Mouse (Mus musculus) embryonic facial prominence, embryonic 11.5 days (tissue): ENCODE measurements around the gene Lingo1. TPM values are rescaled to one million over a fixed set of nuclear protein-coding genes. Genes with fewer than 3 reads are reported as not detected.

Experiments
- ATAC-seq: fragments of 200-750 bp; cut with Nextera tagmentation; replicated peaks from 2 replicates; pipeline ENCODE4 v1.8.0; 2017; ENCODE audit warnings: low read depth; ENCODE audit not compliant: insufficient number of reproducible peaks, low FRiP score, low TSS enrichment
- DNase-seq: peaks from one replicate; pipeline ENCODE4 v3.0.0-alpha.2; 2015; ENCODE audit warnings: low spot score
- H3K27ac ChIP-seq: fragments of 300-500 bp; sonication (generic); replicated peaks from 2 replicates; pipeline ENCODE4 v1.5.1; 2014; ENCODE audit warnings: mild to moderate bottlenecking, low read depth, low read length, control low read depth
- H3K27me3 ChIP-seq: fragments of 300-500 bp; sonication (generic); 2 replicates; pipeline ENCODE4 v1.6.1; 2014; ENCODE audit warnings: mild to moderate bottlenecking, low read length, moderate library complexity, mixed read lengths; ENCODE audit not compliant: control insufficient read depth, insufficient read depth
- H3K36me3 ChIP-seq: fragments of 300-500 bp; sonication (generic); replicated peaks from 2 replicates; pipeline ENCODE4 v1.6.1; 2014; ENCODE audit warnings: low read depth, mild to moderate bottlenecking, low read length, moderate library complexity, mixed read lengths; ENCODE audit not compliant: control insufficient read depth, insufficient read depth
- H3K4me1 ChIP-seq: fragments of 300-500 bp; sonication (generic); 2 replicates; pipeline ENCODE4 v1.6.1; 2014; ENCODE audit warnings: low read length, mixed read lengths; ENCODE audit not compliant: control insufficient read depth, insufficient read depth
- H3K4me2 ChIP-seq: fragments of 300-500 bp; sonication (generic); 2 replicates; pipeline ENCODE4 v1.6.1; 2014; ENCODE audit warnings: low read depth, mild to moderate bottlenecking, control low read depth, low read length, moderate library complexity
- H3K4me3 ChIP-seq: fragments of 300-500 bp; sonication (generic); 2 replicates; pipeline ENCODE4 v1.5.1; 2014; ENCODE audit warnings: low read depth, low read length, control low read depth
- H3K9ac ChIP-seq: fragments of 300-500 bp; sonication (generic); replicated peaks from 2 replicates; pipeline ENCODE4 v1.6.1; 2014; ENCODE audit warnings: mild to moderate bottlenecking, control low read depth, low read length
- H3K9me3 ChIP-seq: fragments of 300-500 bp; sonication (generic); replicated peaks from 2 replicates; pipeline ENCODE4 v1.6.1; 2016; ENCODE audit warnings: mild to moderate bottlenecking, low read length, inconsistent platforms, mixed read lengths; ENCODE audit not compliant: control insufficient read depth
- WGBS: fragments of 180-500 bp; shearing (Covaris S2); extraction: QIAGEN DNeasy Blood & Tissue Kit; methylation state at CpG from one replicate; pipeline ENCODE4 v1.1.7; 2014; 5-methylcytosine and 5-hydroxymethylcytosine counted together
- polyA plus RNA-seq: library from polyadenylated mRNA; unstranded; fragments of >200 nt; fragmentation: Nextera tagmentation; extraction: Ambion mirVana; gene quantifications from 2 replicates; pipeline ENCODE4 v1.2.1, GENCODE M21; 2014

Gene Lingo1
- polyA plus RNA-seq, 1 experiment from 2014 or later = 3.9 TPM

DNA sequence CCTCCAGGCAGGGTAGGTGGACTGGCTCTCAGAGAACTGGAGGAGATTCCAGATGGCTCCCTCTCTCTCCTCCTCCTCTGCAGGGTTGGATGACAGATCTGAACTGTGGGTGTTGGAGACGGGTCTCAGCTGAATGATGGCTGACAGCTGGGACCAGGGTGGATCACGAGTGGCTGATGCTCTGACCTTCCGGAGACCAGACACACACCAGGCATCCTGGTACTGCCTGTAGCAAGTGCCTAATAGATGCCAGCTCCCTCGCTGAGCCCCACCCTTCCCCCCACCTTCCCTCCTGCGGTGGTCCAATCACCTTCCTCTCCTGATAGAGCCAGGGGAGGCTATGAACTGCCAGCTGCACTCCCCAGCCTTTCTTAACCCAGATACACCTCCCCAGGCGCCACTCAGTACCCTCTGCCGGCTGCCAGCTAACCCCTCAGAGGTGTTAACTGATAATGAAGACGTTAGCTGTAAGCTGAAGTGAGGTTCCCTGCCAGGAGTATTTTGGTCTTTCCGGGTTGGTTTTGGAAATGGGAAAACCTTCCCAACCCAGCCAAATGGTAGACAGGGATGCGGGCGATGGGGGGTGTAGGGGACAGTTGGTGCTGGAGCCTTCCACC lies 126.6 kb downstream of the Lingo1 start:
- no peaks in the 10 kb centered on the region for H3K4me1 ChIP-seq
- DNase-seq (no peak), ATAC-seq (no peak)
- 48% methylated on average over 11 of the region's 11 CpGs for WGBS
- H3K27ac ChIP-seq = no peak overlapping the region
- no peaks in the 10 kb centered on the region for H3K27me3 ChIP-seq
- no peak overlapping the region for H3K9ac ChIP-seq
- H3K9me3 ChIP-seq = no peaks in the 10 kb centered on the region
- H3K4me2 ChIP-seq = no peak overlapping the region
- no peaks in the 10 kb centered on the region for H3K36me3 ChIP-seq
- H3K4me3 ChIP-seq = no peak overlapping the region

DNA sequence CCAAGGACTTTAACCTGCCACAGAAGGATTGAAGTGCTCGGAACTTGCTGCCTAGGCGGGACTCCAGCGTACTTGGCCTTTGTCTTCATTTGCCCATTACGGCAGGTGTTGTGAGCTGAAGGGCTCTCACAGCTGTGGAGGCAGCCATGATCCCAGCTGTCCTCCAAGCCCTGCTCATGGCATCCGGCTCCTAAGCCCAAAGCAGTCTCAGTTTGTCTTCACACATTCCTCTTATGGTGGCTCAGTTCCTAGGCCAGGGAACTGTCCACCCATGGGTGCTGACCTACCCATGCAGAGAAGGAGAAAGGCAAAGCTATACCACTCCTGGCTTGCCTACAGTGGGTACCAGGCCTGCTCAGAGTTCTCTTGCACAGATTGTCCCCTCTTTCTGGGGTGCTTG lies 132.1 kb downstream of the Lingo1 start:
- no peaks in the 10 kb centered on the region for H3K9me3 ChIP-seq
- 79% methylated on average over 5 of the region's 5 CpGs for WGBS
- ATAC-seq (no peak), DNase-seq (peak; percentile 40)
- no peak overlapping the region for H3K4me3 ChIP-seq
- no peaks in the 10 kb centered on the region for H3K36me3 ChIP-seq
- H3K27ac ChIP-seq = no peak overlapping the region
- no peak overlapping the region for H3K9ac ChIP-seq
- H3K27me3 ChIP-seq = no peaks in the 10 kb centered on the region
- H3K4me1 ChIP-seq = no peaks in the 10 kb centered on the region
- H3K4me2 ChIP-seq = no peak overlapping the region

GRCm38 (mm10) chr9:56662946-56663345 lies 133.3 kb downstream of the Lingo1 start:
- Histone ChIP-seq H3K4me3 (no peak overlapping the region), H3K27ac (no peak overlapping the region), H3K27me3 (no peaks in the 10 kb centered on the region), H3K4me1 (no peaks in the 10 kb centered on the region), H3K9me3 (no peaks in the 10 kb centered on the region), H3K4me2 (no peak overlapping the region), H3K36me3 (no peaks in the 10 kb centered on the region), H3K9ac (no peak overlapping the region)
- ATAC-seq = no peak
- no peak for DNase-seq
- WGBS = 74% methylated on average over 7 of the region's 7 CpGs

DNA sequence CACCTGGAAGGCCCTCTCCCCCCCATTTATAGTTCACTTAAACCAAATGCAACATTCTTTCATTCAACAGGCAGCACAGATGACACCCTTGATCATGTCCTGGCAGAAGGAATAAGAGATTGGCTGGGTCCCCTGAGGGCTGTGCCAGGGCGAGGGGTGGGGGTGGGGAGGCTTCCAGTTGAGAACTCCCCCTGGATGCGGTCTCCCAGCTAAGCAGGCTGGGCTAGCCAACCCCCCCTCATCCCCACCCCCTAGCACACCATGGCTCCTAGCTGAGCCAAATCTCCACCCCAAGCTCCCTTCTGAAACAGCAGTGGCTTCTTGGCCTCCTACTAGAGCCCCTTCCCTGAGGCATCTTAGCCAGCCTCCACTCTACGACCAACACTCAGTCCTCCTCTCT lies 133.9 kb downstream of the Lingo1 start:
- no peaks in the 10 kb centered on the region for H3K9me3 ChIP-seq
- ATAC-seq (no peak), DNase-seq (no peak)
- no peak overlapping the region for H3K4me2 ChIP-seq
- H3K36me3 ChIP-seq = no peaks in the 10 kb centered on the region
- no peaks in the 10 kb centered on the region for H3K27me3 ChIP-seq
- H3K27ac ChIP-seq = no peak overlapping the region
- H3K9ac ChIP-seq = no peak overlapping the region
- H3K4me3 ChIP-seq = no peak overlapping the region
- H3K4me1 ChIP-seq = no peaks in the 10 kb centered on the region
- WGBS = 65% methylated on average over 3 of the region's 3 CpGs

GRCm38 (mm10) chr9:56661217-56661840 lies 134.9 kb downstream of the Lingo1 start:
- Histone ChIP-seq H3K27ac (no peak overlapping the region), H3K27me3 (no peaks in the 10 kb centered on the region), H3K9ac (no peak overlapping the region), H3K4me1 (peaks cover 7% of the 10 kb centered on the region; the same call in 1 of the 2 replicates), H3K9me3 (no peaks in the 10 kb centered on the region), H3K36me3 (no peaks in the 10 kb centered on the region), H3K4me2 (no peak overlapping the region), H3K4me3 (no peak overlapping the region)
- no peak for DNase-seq
- 81% methylated on average over 3 of the region's 3 CpGs for WGBS
- ATAC-seq = no peak

DNA sequence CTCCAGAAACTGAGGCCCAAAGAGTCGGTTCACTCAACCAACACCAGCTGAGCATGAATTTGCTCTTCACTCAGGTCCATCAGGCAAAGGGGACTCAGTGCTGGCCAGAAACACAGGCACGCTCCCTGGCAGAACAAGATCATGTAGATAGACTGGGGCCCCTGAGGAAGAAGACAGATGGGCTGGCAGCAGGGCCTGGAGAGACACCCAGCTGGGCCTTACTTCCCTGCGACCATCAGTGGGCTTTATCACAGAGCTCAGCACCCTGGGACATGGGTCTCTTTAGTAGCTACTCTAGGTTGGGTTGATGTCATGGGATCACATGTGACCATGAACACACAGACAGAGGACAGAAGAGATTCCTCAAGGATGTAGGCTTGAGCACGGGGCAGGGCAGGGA lies 137.7 kb downstream of the Lingo1 start:
- Histone ChIP-seq H3K9me3 (no peaks in the 10 kb centered on the region), H3K4me1 (peaks cover 7% of the 10 kb centered on the region; the same call in 1 of the 2 replicates), H3K4me3 (no peak overlapping the region), H3K9ac (no peak overlapping the region), H3K36me3 (no peaks in the 10 kb centered on the region), H3K27me3 (no peaks in the 10 kb centered on the region), H3K4me2 (no peak overlapping the region), H3K27ac (no peak overlapping the region)
- ATAC-seq (no peak), DNase-seq (no peak)
- WGBS = 89% methylated on average over 4 of the region's 4 CpGs

DNA sequence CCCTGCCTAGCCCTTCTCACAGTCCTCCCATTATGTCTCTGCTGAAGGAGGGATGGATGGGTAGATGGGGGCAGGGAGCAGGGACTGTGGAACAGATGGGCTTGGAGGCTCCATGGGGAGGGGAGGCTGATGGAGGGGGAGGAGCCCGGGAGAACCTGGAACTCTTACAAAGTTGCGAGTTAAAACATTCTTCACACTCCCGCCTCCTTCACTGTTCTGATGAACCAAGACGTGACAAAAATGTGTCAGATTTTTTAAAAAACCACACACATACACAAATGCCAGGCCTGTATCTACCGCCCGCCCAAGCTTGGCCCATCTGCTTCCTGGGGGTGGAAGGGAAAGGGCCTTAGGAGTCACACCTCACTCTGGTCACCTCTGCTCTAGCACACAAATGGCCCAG lies 138.3 kb downstream of the Lingo1 start:
- 82% methylated on average over 6 of the region's 6 CpGs for WGBS
- Histone ChIP-seq H3K27ac (no peak overlapping the region), H3K4me3 (no peak overlapping the region), H3K9me3 (no peaks in the 10 kb centered on the region), H3K4me2 (no peak overlapping the region), H3K36me3 (no peaks in the 10 kb centered on the region), H3K27me3 (no peaks in the 10 kb centered on the region), H3K4me1 (peaks cover 7% of the 10 kb centered on the region; the same call in 1 of the 2 replicates), H3K9ac (no peak overlapping the region)
- ATAC-seq (no peak), DNase-seq (no peak)

- H3K36me3 ChIP-seq = no peaks in the 10 kb centered on the region
- H3K4me2 ChIP-seq = no peak overlapping the region
- 50% methylated on average over 16 of the region's 16 CpGs for WGBS
- H3K4me1 ChIP-seq = peaks cover 7% of the 10 kb centered on the region; the same call in 1 of the 2 replicates
- DNase-seq (peak; percentile 24), ATAC-seq (no peak)
- H3K4me3 ChIP-seq = no peak overlapping the region
- H3K9ac ChIP-seq = no peak overlapping the region
- H3K27ac ChIP-seq = no peak overlapping the region
- no peaks in the 10 kb centered on the region for H3K27me3 ChIP-seq
- no peaks in the 10 kb centered on the region for H3K9me3 ChIP-seq
Observed at GRCm38 (mm10) chr9:56656766-56657542, 139.3 kb downstream of the Lingo1 start.
